Mouse (Mus musculus) forelimb bud, embryonic 11.5 days (tissue): ENCODE measurements at regions not wholly inside any gene's neighbourhood (a gene's known extent, or its start where the extent isn't known, plus 50 kb on each side); places are given as distances from the start of the nearest gene placed in this dataset.
A peak's percentile ranks its signal among the peaks of the same experiment; 100 is the strongest.

Experiments
- DNase-seq: peaks from one replicate; pipeline ENCODE4 v3.0.0-alpha.2; 2012; ENCODE audit warnings: low read depth, low spot score

DNA sequence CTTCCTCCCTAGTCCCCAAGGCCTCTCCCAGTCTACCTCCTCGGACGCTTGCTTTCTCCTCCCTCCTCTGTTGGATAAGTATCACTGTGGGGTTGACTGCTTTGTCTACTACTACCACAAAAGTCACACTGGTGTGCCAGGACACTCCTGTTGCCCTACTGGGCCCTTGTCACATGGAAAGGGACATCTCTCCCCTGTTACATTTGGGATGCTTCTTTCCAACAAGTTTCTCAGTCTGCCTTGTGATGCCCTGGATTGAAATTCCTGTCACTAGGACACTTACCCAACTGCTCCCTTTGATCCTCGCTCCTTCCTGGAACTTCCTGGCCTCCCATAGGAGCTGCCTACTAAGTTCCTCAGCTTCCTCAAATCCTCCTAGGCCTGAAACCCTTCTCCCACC, 501.9 kb upstream of the Nox3 start:
- no peak for DNase-seq

DNA sequence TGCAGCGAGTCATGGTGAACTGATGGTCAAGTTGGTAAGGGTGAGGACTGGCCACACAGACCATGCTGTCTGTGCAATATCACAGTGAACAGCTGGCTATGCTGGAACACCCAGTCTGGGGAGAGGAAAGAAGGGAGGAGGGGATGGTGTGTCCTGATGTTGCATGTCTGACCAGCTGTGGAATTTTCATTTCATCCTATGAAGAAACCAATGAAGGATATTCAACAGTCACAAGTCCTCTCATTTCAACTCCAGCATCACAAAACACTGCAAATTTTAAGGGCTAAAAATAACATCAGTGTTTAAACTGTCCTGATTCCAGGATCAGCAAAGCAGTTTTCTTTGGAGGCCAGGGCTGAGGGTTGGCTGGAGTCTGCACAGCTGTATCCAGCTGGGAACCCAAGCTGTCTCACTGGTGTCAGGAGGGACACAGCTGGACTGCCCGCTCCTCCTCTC, 503.7 kb upstream of the Nox3 start:
- DNase-seq = no peak

DNA sequence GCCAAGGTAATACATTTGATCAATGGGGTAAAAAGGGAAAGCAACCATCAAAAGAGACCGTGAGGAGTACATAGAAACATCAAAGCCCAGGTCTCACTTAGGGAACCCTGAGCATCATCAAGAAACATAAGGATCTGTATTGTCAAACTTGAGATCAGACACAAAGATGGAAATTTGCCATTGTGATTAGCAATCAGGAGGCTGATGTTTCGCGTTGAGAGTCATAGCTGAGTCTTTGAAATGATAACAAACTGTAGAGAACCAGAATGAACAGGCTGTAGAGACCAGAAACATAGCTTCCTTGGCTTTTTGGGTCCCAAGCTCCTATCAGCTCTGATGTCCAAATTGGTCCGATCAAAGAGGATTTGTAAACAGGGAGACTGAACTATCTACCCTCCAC, 505.2 kb upstream of the Nox3 start:
- DNase-seq = no peak

GRCm38 (mm10) chr17:4208142-4208925, 512.3 kb upstream of the Nox3 start:
- no peak for DNase-seq

GRCm38 (mm10) chr17:4209650-4210049, 513.6 kb upstream of the Nox3 start:
- no peak for DNase-seq

- DNase-seq = no peak
Measured at GRCm38 (mm10) chr17:4212586-4212985, 516.5 kb upstream of the Nox3 start.

- DNase-seq = no peak
Measured at GRCm38 (mm10) chr17:4214970-4215369, 518.9 kb upstream of the Nox3 start.

DNA sequence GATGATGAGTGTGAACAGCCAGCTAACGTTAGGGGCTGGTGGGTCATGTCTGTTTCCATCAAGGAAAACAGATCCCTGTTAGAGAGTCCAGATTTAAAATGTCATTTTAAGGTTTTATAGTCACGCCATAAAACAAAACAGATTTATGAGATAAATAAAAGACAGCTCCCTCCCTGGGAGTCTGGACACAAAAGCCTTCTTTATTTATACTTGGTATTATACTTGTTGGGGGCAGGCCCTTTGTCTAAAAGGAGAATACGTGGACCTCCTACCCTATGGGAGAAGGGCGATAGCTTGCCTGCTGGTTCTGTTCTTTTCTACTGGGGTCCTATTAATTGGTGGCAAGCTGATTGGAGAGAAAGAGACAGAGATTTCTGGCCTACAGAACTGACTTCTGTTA, 520.1 kb upstream of the Nox3 start:
- no peak for DNase-seq

DNA sequence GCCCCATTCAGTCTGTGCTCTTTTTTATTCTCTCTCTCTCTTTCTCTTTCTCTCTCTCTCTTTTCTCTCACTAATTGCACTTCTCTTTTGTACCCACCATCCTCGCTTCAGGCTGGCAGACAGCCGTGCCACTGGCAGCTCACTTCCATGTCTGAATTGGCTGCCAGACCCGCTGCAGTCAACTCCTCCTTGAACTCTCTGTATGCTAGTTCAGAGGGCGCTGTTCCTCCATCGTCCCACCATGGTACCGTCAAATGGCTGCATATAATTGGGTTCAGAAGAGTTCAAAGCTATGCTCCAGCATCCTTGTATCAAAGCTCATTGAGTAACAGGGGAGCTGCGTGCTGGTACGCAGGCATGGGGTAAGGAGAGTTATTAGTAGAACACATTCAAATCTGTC, 520.7 kb upstream of the Nox3 start:
- no peak for DNase-seq

DNA sequence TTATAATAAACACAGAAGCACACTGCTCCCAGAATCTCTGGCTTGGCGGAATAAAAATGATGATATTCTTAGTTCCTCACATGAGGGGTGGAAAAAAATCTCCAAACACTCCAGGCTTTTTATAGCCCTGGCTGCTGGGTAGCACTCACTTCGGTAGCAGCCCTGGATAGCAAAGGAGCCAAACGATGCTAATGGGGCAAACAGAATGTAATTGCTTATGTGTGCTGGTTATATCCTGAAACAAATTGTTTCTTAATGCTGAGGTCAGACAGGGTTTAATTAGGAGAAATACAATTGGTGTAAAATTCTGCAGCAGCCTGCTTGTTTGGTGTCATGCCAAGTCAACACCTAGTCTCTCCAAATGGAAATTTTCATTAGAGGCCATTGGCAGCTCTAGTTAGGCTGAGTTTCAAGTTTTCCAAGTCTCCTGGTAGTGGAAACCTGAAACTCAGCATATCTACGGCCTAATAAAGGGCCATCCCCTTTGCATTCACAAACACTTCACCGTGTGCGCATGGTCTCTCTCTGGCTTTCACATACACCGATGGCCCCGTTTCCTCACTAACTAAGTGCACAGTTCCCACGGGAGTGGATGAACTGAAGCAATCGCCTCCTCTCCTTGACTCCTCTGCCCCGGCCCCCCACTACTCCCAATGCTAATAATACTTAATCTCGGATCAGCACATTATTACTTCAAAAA, 524.8 kb upstream of the Nox3 start:
- DNase-seq = no peak

DNA sequence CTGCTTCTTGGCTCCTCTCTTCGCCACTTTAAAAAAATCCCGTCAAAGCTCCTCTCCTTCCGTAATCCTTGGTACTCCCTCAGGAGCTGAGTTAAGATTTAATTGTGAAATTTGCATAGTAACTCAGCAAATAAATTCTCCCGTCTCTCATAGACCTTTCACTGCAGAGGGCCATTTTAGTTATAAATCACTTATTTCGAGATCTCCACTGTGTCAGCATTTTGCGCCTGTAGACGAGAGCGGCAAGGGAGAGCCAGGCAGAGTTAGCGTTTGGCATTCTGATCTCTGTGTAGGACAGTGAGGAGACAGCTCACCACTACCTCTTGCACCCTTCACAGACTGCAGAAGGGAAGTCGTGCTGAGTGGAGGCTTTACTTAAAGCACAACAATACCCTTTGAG, 531.8 kb upstream of the Nox3 start:
- no peak for DNase-seq

- no peak for DNase-seq
Measured at GRCm38 (mm10) chr17:4229969-4230368, 533.9 kb upstream of the Nox3 start.

DNA sequence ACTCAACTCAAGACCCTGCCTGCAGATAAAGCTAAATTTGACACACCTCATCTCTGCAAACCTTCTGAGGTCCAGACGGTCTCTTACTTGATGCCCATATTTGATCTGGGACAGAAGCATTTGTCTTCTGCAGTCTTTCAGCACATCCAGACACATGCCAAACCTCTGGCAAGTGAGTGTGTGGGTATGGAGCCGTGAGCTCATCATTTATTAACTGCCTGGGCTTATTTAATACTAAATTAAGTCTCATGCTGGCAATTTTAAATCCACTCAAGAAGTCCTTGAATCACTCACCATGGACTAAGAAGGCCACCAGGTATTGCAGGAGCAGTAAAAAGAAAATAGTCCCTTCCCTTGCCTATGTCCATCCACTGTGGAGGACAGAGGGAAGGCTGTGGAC, 554.4 kb upstream of the Nox3 start:
- no peak for DNase-seq

GRCm38 (mm10) chr17:4265471-4265870, 569.4 kb upstream of the Nox3 start:
- DNase-seq = peak; percentile 24

DNA sequence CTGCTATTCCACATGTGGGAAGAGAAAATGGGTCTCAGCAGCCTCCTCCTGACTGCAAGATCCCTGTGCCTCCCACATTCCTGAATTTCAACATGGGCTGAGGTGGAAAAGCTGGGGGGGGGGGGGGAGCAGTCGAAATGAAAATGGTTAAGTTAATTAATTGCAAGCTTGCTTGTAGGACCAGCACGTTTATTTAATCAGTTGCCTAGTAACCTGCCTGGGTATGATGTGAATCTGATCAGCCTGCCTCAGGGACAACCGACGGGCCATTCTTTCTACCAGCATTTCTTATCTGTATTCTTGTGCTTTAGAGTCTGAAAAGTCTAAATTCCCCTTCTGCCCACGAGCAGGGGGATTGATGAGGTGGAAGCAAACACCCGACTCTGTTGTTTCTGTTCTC, 569.9 kb upstream of the Nox3 start:
- peak; percentile 30 for DNase-seq

GRCm38 (mm10) chr17:4266487-4266886, 570.4 kb upstream of the Nox3 start:
- DNase-seq = peak; percentile 39

DNA sequence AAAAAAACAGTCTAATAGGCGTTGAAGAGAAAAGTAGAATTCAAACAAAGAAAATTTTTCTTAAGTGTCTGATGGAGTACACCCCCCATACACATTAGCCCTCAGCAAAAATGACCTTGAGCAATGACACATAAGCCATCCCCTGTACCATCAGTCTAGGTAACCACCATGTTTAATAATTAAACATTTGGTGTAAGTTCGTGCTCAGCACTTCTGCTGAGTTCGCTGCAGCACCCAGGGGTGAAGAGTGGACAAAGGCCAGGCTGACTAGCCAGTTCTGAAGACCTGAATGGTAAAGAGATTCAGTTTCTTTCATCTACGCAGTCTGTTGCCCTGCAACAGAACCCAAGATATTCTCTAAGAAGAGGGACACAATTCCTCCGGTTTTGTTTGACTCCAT, 572.3 kb upstream of the Nox3 start:
- DNase-seq = no peak

- no peak for DNase-seq
Measured at GRCm38 (mm10) chr17:4272456-4272855, 576.4 kb upstream of the Nox3 start.

DNA sequence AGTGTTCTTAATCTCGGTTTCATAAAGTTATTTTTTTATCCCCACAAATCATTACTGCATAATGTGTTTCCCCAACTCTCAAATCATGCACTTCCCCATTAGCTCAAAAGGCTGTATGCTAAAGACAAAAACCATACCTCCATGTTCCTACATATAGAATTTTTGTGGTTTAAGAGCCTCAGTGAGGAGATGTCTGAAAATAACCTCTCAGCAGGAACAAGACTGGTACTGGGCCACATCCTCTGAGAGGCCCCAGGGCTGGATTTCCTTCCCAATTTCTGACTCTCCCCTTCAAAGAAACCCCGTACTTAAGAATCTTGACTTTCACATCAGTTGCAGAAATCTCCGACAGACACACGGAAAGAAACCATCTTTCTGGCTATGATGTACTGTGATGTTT, 580.7 kb upstream of the Nox3 start:
- DNase-seq = no peak

GRCm38 (mm10) chr17:4278239-4278827, 582.3 kb upstream of the Nox3 start:
- no peak for DNase-seq

GRCm38 (mm10) chr17:4281451-4281850, 585.4 kb upstream of the Nox3 start:
- no peak for DNase-seq

DNA sequence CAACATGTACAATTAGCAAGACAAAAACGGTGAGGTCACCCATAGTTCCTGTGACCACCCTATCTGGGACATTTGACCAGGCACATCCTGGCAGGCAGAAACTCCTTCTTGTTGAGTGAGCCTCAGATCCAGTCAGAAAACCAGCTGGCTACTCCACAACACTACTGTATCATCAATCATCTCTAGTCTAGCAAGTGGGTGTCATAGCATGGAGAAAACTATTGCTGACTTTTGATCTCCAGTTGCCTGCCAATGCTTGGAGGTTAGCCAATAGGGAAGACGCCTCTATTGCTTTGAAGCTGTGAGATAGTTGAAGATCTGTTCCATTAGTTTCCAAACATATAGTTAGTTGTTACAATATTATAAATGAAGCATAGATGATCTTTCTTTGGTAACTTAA, 595.4 kb upstream of the Nox3 start:
- no peak for DNase-seq
